9 mouse cellular contexts compared by ENCODE assay signal in the genomic region with DNA sequence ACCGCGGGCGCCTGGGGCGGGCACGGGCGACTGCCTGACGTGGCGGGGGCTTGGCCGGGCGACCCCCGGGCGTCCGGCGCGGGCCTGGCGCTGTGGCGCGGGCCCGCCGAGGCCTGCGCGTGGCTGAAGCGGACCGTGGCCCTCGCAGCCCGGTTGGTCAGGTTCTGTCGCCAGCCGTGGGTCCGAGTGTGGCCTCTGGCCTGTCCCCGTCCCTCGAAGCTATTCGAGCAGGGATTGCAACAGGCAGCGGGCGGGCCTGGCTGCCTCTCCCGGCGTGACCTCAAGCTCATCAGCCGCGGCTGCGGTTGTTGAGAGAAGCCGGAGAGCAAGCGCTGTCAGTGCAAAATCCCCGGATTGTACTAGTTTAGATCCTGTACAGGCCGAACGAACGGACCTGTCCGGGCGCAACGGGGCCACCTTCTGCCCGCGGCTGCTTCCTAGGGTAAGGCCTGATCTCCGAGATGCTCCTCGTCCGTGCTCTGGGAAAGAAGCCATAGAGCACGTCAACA. TPM values are rescaled to one million over a fixed set of nuclear protein-coding genes. Genes with fewer than 3 reads are reported as not detected.
A peak's percentile ranks its signal among the peaks of the same experiment; 100 is the strongest.
DNase-seq lines count a peak whose midpoint lies in the region; ATAC-seq lines count a peak whose summit lies in the region.
"Had no signal": no experiment of that assay in that cellular context is flagged by ENCODE, and none has a peak within 500 bp of the region (broad histone marks: within the 10 kb centered on the region; RNA-seq: fewer than 3 reads in every experiment).

No protein-coding gene starts in this region.

- H3K4me1 ChIP-seq in hindbrain, embryonic 14.5 days (replicated peaks; ENCODE audit: control insufficient read depth, insufficient read depth, low read length) = peaks cover 17% of the 10 kb centered on the region

- WGBS in hindbrain, embryonic 14.5 days = 1% methylated on average over 54 of the region's 54 CpGs

- peak overlapping the region; percentile 56 for H3K4me3 ChIP-seq in hindbrain, embryonic 14.5 days (replicated peaks; ENCODE audit: low read length)

- H3K9ac ChIP-seq in hindbrain, embryonic 14.5 days = peak overlapping the region; percentile 85

- no peaks in the 10 kb centered on the region for H3K9me3 ChIP-seq in hindbrain, embryonic 14.5 days (ENCODE audit: control insufficient read depth, low read length)

- 0 out of 2 replicates have a peak, but pooled peaks cover 6% of the 10 kb centered on the region for H3K27me3 ChIP-seq in hindbrain, embryonic 14.5 days (ENCODE audit: control insufficient read depth, insufficient read depth, low read length)

- peak; percentile 28 for DNase-seq in ovary, adult 18-20 months (ENCODE audit: low spot score)
- no peak for DNase-seq in ovary, postnatal 10 days (ENCODE audit: low spot score)
- DNase-seq in cerebellum, postnatal 10 days = peak; percentile 73 to 76
- peak; percentile 35 to 45 for DNase-seq in frontal cortex, postnatal 36 days (ENCODE audit: low spot score in 2 of 2)
- peak; percentile 44 for DNase-seq in hindbrain, embryonic 14.5 days (ENCODE audit: low spot score)
- DNase-seq in left cerebral cortex, adult 18-20 months (ENCODE audit: low spot score in 2 of 2) = peak; percentile 21 to 42
- peak; percentile 57 for DNase-seq in lung, postnatal 36 days
- DNase-seq in right cerebral cortex, postnatal 4 days = peak; percentile 38

- peak; percentile 74 for ATAC-seq in hindbrain, embryonic 14.5 days (ENCODE audit: low FRiP score)

- peak overlapping the region; percentile 75 for H3K4me2 ChIP-seq in hindbrain, embryonic 14.5 days (replicated peaks)

- H3K36me3 ChIP-seq in hindbrain, embryonic 14.5 days (replicated peaks; ENCODE audit: control insufficient read depth, insufficient read depth) = peaks cover 10% of the 10 kb centered on the region

- peak overlapping the region; percentile 64 for H3K27ac ChIP-seq in hindbrain, embryonic 14.5 days

RNA-seq across cellular contexts. Expression of gene Klhl22, which starts 0.4 kb away (rescaled TPM):
- 82.1 and 96.0 TPM in 2 replicates for polyA plus RNA-seq in hindbrain, embryonic 14.5 days (2014; fragmentation: Nextera tagmentation; extraction: Ambion mirVana)
- total RNA-seq in left cerebral cortex, adult 18-20 months (2021) = 100 to 1,000 TPM in 1 of 2 experiments, 10 to 100 TPM in 1; 96.9 to 103 TPM

RNA-seq across cellular contexts. Expression of gene Med15, which starts 27.2 kb away (rescaled TPM):
- polyA plus RNA-seq in hindbrain, embryonic 14.5 days (2014; fragmentation: Nextera tagmentation; extraction: Ambion mirVana) = 38.2 and 42.0 TPM in 2 replicates
- total RNA-seq in left cerebral cortex, adult 18-20 months (2021) = 10 to 100 TPM; 68.3 to 71.6 TPM

RNA-seq across cellular contexts. Expression of gene Scarf2, which starts 37.2 kb away (rescaled TPM):
- 2.9 and 3.4 TPM in 2 replicates for polyA plus RNA-seq in hindbrain, embryonic 14.5 days (2014; fragmentation: Nextera tagmentation; extraction: Ambion mirVana)
- total RNA-seq in left cerebral cortex, adult 18-20 months (2021) = 1 to 10 TPM; 3.5 to 3.6 TPM
- total RNA-seq: neutrophil, adult 5-6 weeks had no signal
